Mouse (Mus musculus): ENCODE results near the gene Ubac1. TPM values are rescaled to one million over a fixed set of nuclear protein-coding genes. Genes with fewer than 3 reads are reported as not detected.

Gene Ubac1
- polyA plus RNA-seq, 1 experiment from 2014 or later, result 139 TPM

- Histone ChIP-seq H3K4me1 (replicated peaks; ENCODE audit: control insufficient read depth, insufficient read depth, low read length) (no peaks in the 10 kb centered on the region), H3K9me3 (ENCODE audit: control insufficient read depth, low read length) (no peaks in the 10 kb centered on the region), H3K4me2 (replicated peaks) (no peak overlapping the region), H3K27ac (no peak overlapping the region), H3K36me3 (replicated peaks; ENCODE audit: control insufficient read depth, insufficient read depth) (peaks cover 66% of the 10 kb centered on the region), H3K4me3 (replicated peaks; ENCODE audit: low read length) (no peak overlapping the region), H3K9ac (no peak overlapping the region), H3K27me3 (ENCODE audit: control insufficient read depth, insufficient read depth, low read length) (no peaks in the 10 kb centered on the region)
- over 99% methylated on average over 3 of the region's 3 CpGs for WGBS
- DNase-seq (ENCODE audit: low spot score) (no peak), ATAC-seq (ENCODE audit: low FRiP score) (no peak)
Observed at GRCm38 (mm10) chr2:26013674-26014073, 7.9 kb downstream of the Ubac1 start.

- peaks cover 89% of the 10 kb centered on the region for H3K36me3 ChIP-seq (replicated peaks; ENCODE audit: control insufficient read depth, insufficient read depth)
- no peaks in the 10 kb centered on the region for H3K27me3 ChIP-seq (ENCODE audit: control insufficient read depth, insufficient read depth, low read length)
- H3K4me3 ChIP-seq (replicated peaks; ENCODE audit: low read length), result no peak overlapping the region
- no peaks in the 10 kb centered on the region for H3K9me3 ChIP-seq (ENCODE audit: control insufficient read depth, low read length)
- H3K9ac ChIP-seq, result no peak overlapping the region
- ATAC-seq (ENCODE audit: low FRiP score) (no peak), DNase-seq (ENCODE audit: low spot score) (no peak)
- WGBS, result 100% methylated on average over 1 of the region's 1 CpGs
- H3K27ac ChIP-seq, result no peak overlapping the region
- no peaks in the 10 kb centered on the region for H3K4me1 ChIP-seq (replicated peaks; ENCODE audit: control insufficient read depth, insufficient read depth, low read length)
- no peak overlapping the region for H3K4me2 ChIP-seq (replicated peaks)
Observed at GRCm38 (mm10) chr2:26011420-26011819, 10.1 kb downstream of the Ubac1 start.

- no peak for ATAC-seq (ENCODE audit: low FRiP score)
- H3K36me3 ChIP-seq (replicated peaks; ENCODE audit: control insufficient read depth, insufficient read depth), result peaks cover 90% of the 10 kb centered on the region
Observed at GRCm38 (mm10) chr2:26002001-26002400, 19.5 kb downstream of the Ubac1 start.

GRCm38 (mm10) chr2:26001136-26001535 lies 20.4 kb downstream of the Ubac1 start:
- Histone ChIP-seq H3K4me1 (replicated peaks; ENCODE audit: control insufficient read depth, insufficient read depth, low read length) (no peaks in the 10 kb centered on the region), H3K4me2 (replicated peaks) (no peak overlapping the region), H3K9me3 (ENCODE audit: control insufficient read depth, low read length) (no peaks in the 10 kb centered on the region), H3K27me3 (ENCODE audit: control insufficient read depth, insufficient read depth, low read length) (no peaks in the 10 kb centered on the region), H3K9ac (no peak overlapping the region), H3K4me3 (replicated peaks; ENCODE audit: low read length) (no peak overlapping the region), H3K36me3 (replicated peaks; ENCODE audit: control insufficient read depth, insufficient read depth) (peaks cover 91% of the 10 kb centered on the region), H3K27ac (no peak overlapping the region)
- DNase-seq (ENCODE audit: low spot score) (no peak), ATAC-seq (ENCODE audit: low FRiP score) (no peak)
- WGBS, result over 99% methylated on average over 5 of the region's 5 CpGs

More at GRCm38 (mm10) chr2:26002001-26002400, 19.5 kb downstream of the Ubac1 start:
- H3K4me2 ChIP-seq (replicated peaks), result no peak overlapping the region
- H3K4me1 ChIP-seq (replicated peaks; ENCODE audit: control insufficient read depth, insufficient read depth, low read length), result no peaks in the 10 kb centered on the region
- DNase-seq (ENCODE audit: low spot score), result no peak
- no peak overlapping the region for H3K4me3 ChIP-seq (replicated peaks; ENCODE audit: low read length)
- H3K27me3 ChIP-seq (ENCODE audit: control insufficient read depth, insufficient read depth, low read length), result no peaks in the 10 kb centered on the region
- H3K9ac ChIP-seq, result no peak overlapping the region
- WGBS, result 76% methylated on average over 2 of the region's 2 CpGs
- no peak overlapping the region for H3K27ac ChIP-seq
- H3K9me3 ChIP-seq (ENCODE audit: control insufficient read depth, low read length), result no peaks in the 10 kb centered on the region

GRCm38 (mm10) chr2:25997716-25998115 lies 23.8 kb downstream of the Ubac1 start:
- peaks cover 60% of the 10 kb centered on the region for H3K36me3 ChIP-seq (replicated peaks; ENCODE audit: control insufficient read depth, insufficient read depth)
- WGBS, result 96% methylated on average over 3 of the region's 3 CpGs
- no peaks in the 10 kb centered on the region for H3K27me3 ChIP-seq (ENCODE audit: control insufficient read depth, insufficient read depth, low read length)
- no peak overlapping the region for H3K4me2 ChIP-seq (replicated peaks)
- no peaks in the 10 kb centered on the region for H3K4me1 ChIP-seq (replicated peaks; ENCODE audit: control insufficient read depth, insufficient read depth, low read length)
- no peaks in the 10 kb centered on the region for H3K9me3 ChIP-seq (ENCODE audit: control insufficient read depth, low read length)
- ATAC-seq (ENCODE audit: low FRiP score), result no peak
- no peak for DNase-seq (ENCODE audit: low spot score)
- no peak overlapping the region for H3K27ac ChIP-seq
- no peak overlapping the region for H3K4me3 ChIP-seq (replicated peaks; ENCODE audit: low read length)
- no peak overlapping the region for H3K9ac ChIP-seq

- DNase-seq (ENCODE audit: low spot score) (no peak), ATAC-seq (ENCODE audit: low FRiP score) (no peak)
- Histone ChIP-seq H3K4me2 (replicated peaks) (no peak overlapping the region), H3K4me3 (replicated peaks; ENCODE audit: low read length) (no peak overlapping the region), H3K36me3 (replicated peaks; ENCODE audit: control insufficient read depth, insufficient read depth) (peaks cover 38% of the 10 kb centered on the region), H3K9ac (no peak overlapping the region), H3K27ac (no peak overlapping the region), H3K27me3 (ENCODE audit: control insufficient read depth, insufficient read depth, low read length) (no peaks in the 10 kb centered on the region), H3K4me1 (replicated peaks; ENCODE audit: control insufficient read depth, insufficient read depth, low read length) (no peaks in the 10 kb centered on the region), H3K9me3 (ENCODE audit: control insufficient read depth, low read length) (no peaks in the 10 kb centered on the region)
- 95% methylated on average over 3 of the region's 3 CpGs for WGBS
Observed at GRCm38 (mm10) chr2:25994791-25995190, 26.8 kb downstream of the Ubac1 start.

- H3K9ac ChIP-seq, result no peak overlapping the region
- ATAC-seq (ENCODE audit: low FRiP score), result no peak
- no peaks in the 10 kb centered on the region for H3K4me1 ChIP-seq (replicated peaks; ENCODE audit: control insufficient read depth, insufficient read depth, low read length)
- H3K9me3 ChIP-seq (ENCODE audit: control insufficient read depth, low read length), result no peaks in the 10 kb centered on the region
- no peak for DNase-seq (ENCODE audit: low spot score)
- H3K36me3 ChIP-seq (replicated peaks; ENCODE audit: control insufficient read depth, insufficient read depth), result peaks cover 14% of the 10 kb centered on the region
- H3K4me3 ChIP-seq (replicated peaks; ENCODE audit: low read length), result no peak overlapping the region
- no peak overlapping the region for H3K27ac ChIP-seq
- WGBS, result 64% methylated on average over 2 of the region's 2 CpGs
- no peaks in the 10 kb centered on the region for H3K27me3 ChIP-seq (ENCODE audit: control insufficient read depth, insufficient read depth, low read length)
- H3K4me2 ChIP-seq (replicated peaks), result no peak overlapping the region
Observed at GRCm38 (mm10) chr2:25992285-25992684, 29.3 kb downstream of the Ubac1 start.

- WGBS, result 90% methylated on average over 1 of the region's 1 CpGs
Observed at GRCm38 (mm10) chr2:25989651-25990050, 31.9 kb downstream of the Ubac1 start.

GRCm38 (mm10) chr2:25987817-25988216 lies 33.7 kb downstream of the Ubac1 start:
- 90% methylated on average over 6 of the region's 6 CpGs for WGBS
- Histone ChIP-seq H3K9ac (no peak overlapping the region), H3K4me3 (replicated peaks; ENCODE audit: low read length) (no peak overlapping the region), H3K36me3 (replicated peaks; ENCODE audit: control insufficient read depth, insufficient read depth) (no peaks in the 10 kb centered on the region), H3K4me1 (replicated peaks; ENCODE audit: control insufficient read depth, insufficient read depth, low read length) (peaks cover 7% of the 10 kb centered on the region; the same call in 1 of the 2 replicates), H3K27me3 (ENCODE audit: control insufficient read depth, insufficient read depth, low read length) (no peaks in the 10 kb centered on the region), H3K9me3 (ENCODE audit: control insufficient read depth, low read length) (no peaks in the 10 kb centered on the region), H3K27ac (no peak overlapping the region), H3K4me2 (replicated peaks) (no peak overlapping the region)
- no peak for DNase-seq (ENCODE audit: low spot score)
- ATAC-seq (ENCODE audit: low FRiP score), result no peak

More at GRCm38 (mm10) chr2:25989651-25990050, 31.9 kb downstream of the Ubac1 start:
- H3K4me1 ChIP-seq (replicated peaks; ENCODE audit: control insufficient read depth, insufficient read depth, low read length), result no peaks in the 10 kb centered on the region
- ATAC-seq (ENCODE audit: low FRiP score) (no peak), DNase-seq (ENCODE audit: low spot score) (no peak)
- no peak overlapping the region for H3K4me2 ChIP-seq (replicated peaks)
- H3K36me3 ChIP-seq (replicated peaks; ENCODE audit: control insufficient read depth, insufficient read depth), result no peaks in the 10 kb centered on the region
- H3K9me3 ChIP-seq (ENCODE audit: control insufficient read depth, low read length), result no peaks in the 10 kb centered on the region
- no peaks in the 10 kb centered on the region for H3K27me3 ChIP-seq (ENCODE audit: control insufficient read depth, insufficient read depth, low read length)
- H3K27ac ChIP-seq, result no peak overlapping the region
- H3K4me3 ChIP-seq (replicated peaks; ENCODE audit: low read length), result no peak overlapping the region
- no peak overlapping the region for H3K9ac ChIP-seq

- no peak for DNase-seq (ENCODE audit: low spot score)
- WGBS, result 48% methylated on average over 5 of the region's 5 CpGs
- Histone ChIP-seq H3K27ac (no peak overlapping the region), H3K4me2 (replicated peaks) (no peak overlapping the region), H3K36me3 (replicated peaks; ENCODE audit: control insufficient read depth, insufficient read depth) (no peaks in the 10 kb centered on the region), H3K9ac (no peak overlapping the region), H3K4me3 (replicated peaks; ENCODE audit: low read length) (no peak overlapping the region), H3K27me3 (ENCODE audit: control insufficient read depth, insufficient read depth, low read length) (no peaks in the 10 kb centered on the region), H3K9me3 (ENCODE audit: control insufficient read depth, low read length) (no peaks in the 10 kb centered on the region), H3K4me1 (replicated peaks; ENCODE audit: control insufficient read depth, insufficient read depth, low read length) (peaks cover 12% of the 10 kb centered on the region)
- no peak for ATAC-seq (ENCODE audit: low FRiP score)
Observed at GRCm38 (mm10) chr2:25986601-25987000, 34.9 kb downstream of the Ubac1 start.
